Mouse (Mus musculus) stomach, embryonic 15.5 days (tissue): ENCODE data around the gene Ctse. TPM values are rescaled to one million over a fixed set of nuclear protein-coding genes. Genes with fewer than 3 reads are reported as not detected.

Experiments used
- ATAC-seq: fragments of 200-750 bp; cut with Nextera tagmentation; 2 replicates; pipeline ENCODE4 v1.8.0; 2017; ENCODE audit warnings: low read depth, moderate number of reproducible peaks, moderate TSS enrichment; ENCODE audit not compliant: insufficient read depth, low FRiP score
- H3K27ac ChIP-seq: fragments of 300-500 bp; sonication (generic); 2 replicates; pipeline ENCODE4 v1.5.1; 2015; ENCODE audit warnings: mild to moderate bottlenecking, inconsistent platforms
- H3K27me3 ChIP-seq: fragments of 300-500 bp; sonication (generic); replicated peaks from 2 replicates; pipeline ENCODE4 v1.6.1; 2015; ENCODE audit warnings: inconsistent platforms
- H3K36me3 ChIP-seq: fragments of 300-500 bp; sonication (generic); 2 replicates; pipeline ENCODE4 v1.6.1; 2015; ENCODE audit warnings: inconsistent platforms
- H3K4me1 ChIP-seq: fragments of 300-500 bp; sonication (generic); 2 replicates; pipeline ENCODE4 v1.6.1; 2015; ENCODE audit warnings: inconsistent platforms
- H3K4me2 ChIP-seq: fragments of 300-500 bp; sonication (generic); 2 replicates; pipeline ENCODE4 v1.6.1; 2015; ENCODE audit warnings: mild to moderate bottlenecking, inconsistent platforms
- H3K4me3 ChIP-seq: fragments of 300-500 bp; sonication (generic); replicated peaks from 2 replicates; pipeline ENCODE4 v1.5.1; 2015; ENCODE audit warnings: inconsistent platforms
- H3K9ac ChIP-seq: fragments of 300-500 bp; sonication (generic); 2 replicates; pipeline ENCODE4 v1.6.1; 2015; ENCODE audit warnings: inconsistent platforms
- H3K9me3 ChIP-seq: fragments of 300-500 bp; sonication (generic); 2 replicates; pipeline ENCODE4 v1.6.1; 2016; ENCODE audit warnings: inconsistent platforms
- WGBS: fragments of 180-500 bp; shearing (Covaris S2); methylation state at CpG from one replicate; pipeline ENCODE4 v1.1.7; 2015; 5-methylcytosine and 5-hydroxymethylcytosine counted together
- polyA plus RNA-seq: library from polyadenylated mRNA; unstranded; fragments of >200 nt; fragmentation: Nextera tagmentation; extraction: Ambion mirVana; gene quantifications from 2 replicates; pipeline ENCODE4 v1.2.1, GENCODE M21; 2015

Gene Ctse
- polyA plus RNA-seq, 1 experiment from 2014 or later, result 66.8 TPM

DNA sequence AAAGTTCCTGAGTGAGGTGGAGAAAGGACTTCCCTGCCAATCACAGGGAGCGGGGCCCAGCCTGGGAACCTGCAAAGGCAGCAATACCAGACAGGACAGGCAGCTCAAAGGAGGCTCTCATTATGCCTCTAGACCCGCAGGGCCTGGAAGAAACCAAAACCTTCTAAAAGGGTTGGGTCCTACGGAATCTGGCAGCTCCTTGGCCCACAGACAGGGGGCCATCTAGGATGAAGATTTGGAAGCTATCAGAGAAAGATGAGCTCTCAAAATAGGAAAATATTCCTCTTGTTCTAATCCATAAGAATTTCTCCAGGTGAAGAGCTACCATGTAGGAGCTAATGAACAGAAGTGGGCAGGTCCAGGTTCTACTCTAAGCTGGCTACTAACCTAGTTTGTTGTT is 50.9 kb downstream of the Ctse start:
- Histone ChIP-seq H3K4me1 (no peaks in the 10 kb centered on the region), H3K9me3 (no peaks in the 10 kb centered on the region), H3K4me2 (peak overlapping the region; percentile 36), H3K27me3 (no peaks in the 10 kb centered on the region), H3K27ac (peak overlapping the region; percentile 14; the same call in 1 of the 2 replicates), H3K9ac (no peak overlapping the region), H3K4me3 (no peak overlapping the region; the same call in 1 of the 2 replicates), H3K36me3 (no peaks in the 10 kb centered on the region)
- WGBS, result 74% methylated on average over 3 of the region's 3 CpGs
- no peak for ATAC-seq

DNA sequence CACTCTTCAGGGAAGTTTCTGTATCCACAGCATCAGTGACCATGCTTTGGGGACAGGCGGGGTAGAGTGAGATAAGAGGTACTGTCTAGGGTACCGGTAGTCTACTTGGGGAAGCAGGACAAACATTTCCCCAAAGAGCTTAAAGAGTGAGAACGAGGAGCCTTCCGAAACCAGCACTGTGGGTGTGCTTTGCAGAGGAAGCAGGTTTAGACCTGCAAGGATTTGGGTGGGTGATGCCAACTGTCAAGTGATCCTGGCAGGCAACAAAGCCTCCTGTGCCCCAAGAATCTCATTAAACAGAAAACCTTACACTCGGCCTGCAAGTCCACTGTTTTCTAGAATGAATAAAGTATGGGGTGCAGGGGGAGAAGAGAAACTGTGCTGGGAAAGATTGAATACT is 51.8 kb downstream of the Ctse start:
- H3K27ac ChIP-seq, result peak overlapping the region; percentile 58
- no peaks in the 10 kb centered on the region for H3K9me3 ChIP-seq
- no peaks in the 10 kb centered on the region for H3K4me1 ChIP-seq
- 76% methylated on average over 5 of the region's 5 CpGs for WGBS
- H3K27me3 ChIP-seq, result no peaks in the 10 kb centered on the region
- H3K9ac ChIP-seq, result no peak overlapping the region
- no peak for ATAC-seq
- no peaks in the 10 kb centered on the region for H3K36me3 ChIP-seq
- no peak overlapping the region for H3K4me2 ChIP-seq
- no peak overlapping the region for H3K4me3 ChIP-seq

- ATAC-seq, result peak; percentile 72; the same call in 1 of the 2 replicates
- WGBS, result 27% methylated on average over 3 of the region's 3 CpGs
- H3K27ac ChIP-seq, result peak overlapping the region; percentile 60
Measured at GRCm38 (mm10) chr1:131690435-131690834, 52.3 kb downstream of the Ctse start.

GRCm38 (mm10) chr1:131691356-131691755 is 53.2 kb downstream of the Ctse start:
- Histone ChIP-seq H3K36me3 (no peaks in the 10 kb centered on the region), H3K27me3 (no peaks in the 10 kb centered on the region), H3K9ac (no peak overlapping the region), H3K9me3 (no peaks in the 10 kb centered on the region), H3K27ac (no peak overlapping the region), H3K4me1 (no peaks in the 10 kb centered on the region), H3K4me2 (no peak overlapping the region), H3K4me3 (no peak overlapping the region)
- ATAC-seq, result no peak

More at GRCm38 (mm10) chr1:131690435-131690834, 52.3 kb downstream of the Ctse start:
- H3K27me3 ChIP-seq, result no peaks in the 10 kb centered on the region
- H3K4me2 ChIP-seq, result no peak overlapping the region
- no peaks in the 10 kb centered on the region for H3K9me3 ChIP-seq
- no peak overlapping the region for H3K4me3 ChIP-seq
- no peaks in the 10 kb centered on the region for H3K4me1 ChIP-seq
- H3K36me3 ChIP-seq, result no peaks in the 10 kb centered on the region
- H3K9ac ChIP-seq, result no peak overlapping the region

DNA sequence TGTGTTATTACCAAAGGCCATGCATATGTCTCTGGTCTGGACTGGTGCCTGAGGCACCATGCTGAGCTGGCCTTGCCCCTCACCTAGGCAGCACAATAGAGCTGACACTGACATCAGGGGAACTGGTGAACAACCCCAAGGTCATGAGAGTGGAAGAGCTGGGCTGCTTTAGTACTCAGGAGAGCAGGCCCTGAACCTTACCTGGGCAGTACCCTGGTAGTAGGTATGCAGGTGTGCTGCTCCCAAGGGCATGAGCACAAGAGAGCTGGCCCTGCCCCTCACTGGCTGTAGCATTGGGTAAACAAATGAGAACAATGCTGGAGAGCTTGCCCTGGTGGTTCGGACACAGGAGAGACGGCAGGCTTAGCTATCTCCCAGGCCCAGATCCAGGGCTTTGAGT is 57.2 kb downstream of the Ctse start:
- H3K9me3 ChIP-seq, result no peaks in the 10 kb centered on the region
- no peak overlapping the region for H3K4me2 ChIP-seq
- H3K4me3 ChIP-seq, result no peak overlapping the region
- no peaks in the 10 kb centered on the region for H3K4me1 ChIP-seq
- peak; percentile 54; the same call in 1 of the 2 replicates for ATAC-seq
- no peaks in the 10 kb centered on the region for H3K27me3 ChIP-seq
- no peaks in the 10 kb centered on the region for H3K36me3 ChIP-seq
- 67% methylated on average over 2 of the region's 2 CpGs for WGBS
- H3K9ac ChIP-seq, result no peak overlapping the region
- no peak overlapping the region for H3K27ac ChIP-seq

GRCm38 (mm10) chr1:131696325-131696724 is 58.2 kb downstream of the Ctse start:
- Histone ChIP-seq H3K9ac (no peak overlapping the region), H3K36me3 (no peaks in the 10 kb centered on the region), H3K4me3 (no peak overlapping the region), H3K9me3 (no peaks in the 10 kb centered on the region), H3K27me3 (no peaks in the 10 kb centered on the region), H3K4me2 (no peak overlapping the region), H3K4me1 (no peaks in the 10 kb centered on the region), H3K27ac (no peak overlapping the region)
- ATAC-seq, result no peak
- 54% methylated on average over 4 of the region's 4 CpGs for WGBS

DNA sequence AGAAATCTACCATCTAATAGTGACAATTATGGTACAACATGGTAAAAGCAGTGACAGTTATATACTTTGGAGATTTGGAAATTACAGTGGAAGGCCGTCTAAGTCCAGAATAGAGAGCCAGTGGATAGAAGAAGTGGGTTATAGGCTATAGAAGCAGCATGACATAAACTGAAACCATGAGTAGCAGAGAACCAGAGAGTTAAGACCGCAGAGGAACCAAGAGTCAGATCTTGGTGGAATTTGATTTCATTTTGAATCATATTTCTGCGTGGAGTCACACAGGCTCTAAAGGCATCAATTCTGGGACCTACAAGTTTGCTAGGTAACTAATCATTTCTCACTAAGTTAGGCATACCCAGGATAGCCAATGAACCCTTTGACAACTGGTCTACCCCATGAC is 60.7 kb downstream of the Ctse start:
- Histone ChIP-seq H3K9ac (no peak overlapping the region), H3K4me1 (no peaks in the 10 kb centered on the region)
- 89% methylated on average over 3 of the region's 3 CpGs for WGBS

GRCm38 (mm10) chr1:131699642-131700041 is 61.5 kb downstream of the Ctse start:
- H3K27ac ChIP-seq, result no peak overlapping the region
- H3K4me3 ChIP-seq, result no peak overlapping the region
- no peak overlapping the region for H3K9ac ChIP-seq
- H3K4me1 ChIP-seq, result no peaks in the 10 kb centered on the region
- no peaks in the 10 kb centered on the region for H3K9me3 ChIP-seq
- 70% methylated on average over 4 of the region's 4 CpGs for WGBS
- no peak overlapping the region for H3K4me2 ChIP-seq
- no peaks in the 10 kb centered on the region for H3K27me3 ChIP-seq
- no peak for ATAC-seq
- H3K36me3 ChIP-seq, result no peaks in the 10 kb centered on the region

More for the DNA sequence above, 60.7 kb downstream of the Ctse start:
- no peaks in the 10 kb centered on the region for H3K27me3 ChIP-seq
- H3K4me3 ChIP-seq, result no peak overlapping the region
- no peak for ATAC-seq
- H3K9me3 ChIP-seq, result no peaks in the 10 kb centered on the region
- H3K36me3 ChIP-seq, result no peaks in the 10 kb centered on the region
- H3K4me2 ChIP-seq, result no peak overlapping the region
- no peak overlapping the region for H3K27ac ChIP-seq

- H3K36me3 ChIP-seq, result no peaks in the 10 kb centered on the region
- no peaks in the 10 kb centered on the region for H3K27me3 ChIP-seq
- no peak overlapping the region for H3K27ac ChIP-seq
- H3K4me2 ChIP-seq, result no peak overlapping the region
- no peak for ATAC-seq
- no peak overlapping the region for H3K9ac ChIP-seq
- H3K4me3 ChIP-seq, result no peak overlapping the region
- no peaks in the 10 kb centered on the region for H3K4me1 ChIP-seq
- H3K9me3 ChIP-seq, result no peaks in the 10 kb centered on the region
- 76% methylated on average over 5 of the region's 5 CpGs for WGBS
Measured at GRCm38 (mm10) chr1:131700447-131700846, 62.3 kb downstream of the Ctse start.

- Histone ChIP-seq H3K4me2 (no peak overlapping the region), H3K27ac (no peak overlapping the region), H3K4me3 (no peak overlapping the region), H3K4me1 (no peaks in the 10 kb centered on the region), H3K36me3 (no peaks in the 10 kb centered on the region), H3K9ac (no peak overlapping the region), H3K9me3 (no peaks in the 10 kb centered on the region), H3K27me3 (no peaks in the 10 kb centered on the region)
- whole genome bisulfite sequencing, result 88% methylated on average over 5 of the region's 5 CpGs
- no peak for ATAC-seq
Measured at GRCm38 (mm10) chr1:131701391-131701790, 63.3 kb downstream of the Ctse start.

DNA sequence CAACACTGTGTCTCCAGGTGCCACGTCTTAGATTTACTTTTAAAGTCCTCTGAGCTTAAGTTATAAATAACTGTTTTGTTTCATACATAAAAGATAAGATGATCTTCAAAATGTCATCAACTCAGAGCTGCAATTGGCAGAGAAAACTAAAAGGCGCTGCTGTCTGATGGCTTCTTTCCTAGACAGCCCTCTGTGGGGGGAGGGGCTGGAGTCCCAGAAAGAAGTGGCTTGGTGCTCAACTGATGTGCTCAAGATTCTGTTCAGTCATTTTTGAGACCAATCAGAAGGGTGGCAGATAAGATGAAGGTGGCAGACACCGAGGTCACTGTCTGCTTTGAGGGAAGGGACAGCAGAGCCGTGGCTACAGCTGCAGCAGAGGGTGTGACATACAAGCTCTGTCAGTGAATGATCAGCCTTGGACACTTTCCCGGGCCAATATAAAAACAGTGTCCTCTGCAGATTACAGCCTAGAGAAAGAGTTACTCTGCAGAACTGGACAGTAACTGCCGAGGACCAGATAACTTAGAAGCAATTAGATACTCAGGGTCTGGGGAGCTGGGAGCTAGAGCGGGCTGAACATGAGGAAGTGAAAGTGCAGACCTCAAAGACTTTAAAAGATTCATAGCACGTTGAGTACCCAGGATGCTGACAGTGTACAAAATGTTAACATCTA is 64.1 kb downstream of the Ctse start:
- no peaks in the 10 kb centered on the region for H3K27me3 ChIP-seq
- no peaks in the 10 kb centered on the region for H3K9me3 ChIP-seq
- H3K27ac ChIP-seq, result no peak overlapping the region
- H3K4me1 ChIP-seq, result no peaks in the 10 kb centered on the region
- no peaks in the 10 kb centered on the region for H3K36me3 ChIP-seq
- 56% methylated on average over 8 of the region's 8 CpGs for WGBS
- no peak overlapping the region for H3K4me3 ChIP-seq
- no peak overlapping the region for H3K4me2 ChIP-seq
- no peak overlapping the region for H3K9ac ChIP-seq
- ATAC-seq, result no peak

DNA sequence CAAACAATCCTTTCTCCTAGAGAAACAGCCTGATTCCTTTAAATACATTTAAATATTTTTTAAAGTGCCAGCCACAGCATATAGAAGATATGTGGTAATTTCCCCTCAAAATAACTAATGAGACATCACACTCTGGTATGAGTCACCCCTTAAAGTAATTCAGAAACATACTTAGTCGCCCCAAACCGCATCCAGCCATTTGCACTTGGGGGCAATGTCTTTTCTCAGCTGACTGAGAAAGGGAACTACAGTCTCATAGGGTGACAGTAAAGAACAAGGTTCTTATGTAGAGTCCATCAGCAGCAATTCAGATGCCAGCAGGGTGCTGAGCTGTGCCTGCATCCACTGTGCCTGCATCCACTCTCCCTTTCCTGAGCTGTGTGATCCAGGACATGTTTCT is 65.4 kb downstream of the Ctse start:
- Histone ChIP-seq H3K4me3 (no peak overlapping the region), H3K36me3 (no peaks in the 10 kb centered on the region), H3K4me2 (no peak overlapping the region), H3K27me3 (no peaks in the 10 kb centered on the region), H3K4me1 (no peaks in the 10 kb centered on the region), H3K27ac (no peak overlapping the region), H3K9me3 (no peaks in the 10 kb centered on the region), H3K9ac (no peak overlapping the region)
- ATAC-seq, result no peak
- WGBS, result 68% methylated on average over 2 of the region's 2 CpGs

- Histone ChIP-seq H3K4me3 (no peak overlapping the region), H3K36me3 (no peaks in the 10 kb centered on the region), H3K9me3 (no peaks in the 10 kb centered on the region), H3K9ac (no peak overlapping the region), H3K4me2 (no peak overlapping the region), H3K27me3 (no peaks in the 10 kb centered on the region), H3K4me1 (no peaks in the 10 kb centered on the region), H3K27ac (no peak overlapping the region)
- 24% methylated on average over 4 of the region's 4 CpGs for WGBS
- no peak for ATAC-seq
Measured at GRCm38 (mm10) chr1:131708338-131708737, 70.2 kb downstream of the Ctse start.
